Mouse (Mus musculus): Measurements from ENCODE around the gene Olfr1392.

- no peak for TF ChIP-seq CTCF (IDR thresholded peaks at IDR 0.05; ENCODE audit: low read depth)
- TF ChIP-seq EP300 (IDR thresholded peaks at IDR 0.05; ENCODE audit: low read depth): no peak
Measured at GRCm38 (mm10) chr11:49273834-49274519, 11.1 kb upstream of the Olfr1392 start.

Measured in liver, postnatal 0 days (tissue).